Mouse (Mus musculus): ENCODE measurements around the gene 2310022A10Rik. TPM values are rescaled to one million over a fixed set of nuclear protein-coding genes. Genes with fewer than 3 reads are reported as not detected.

The 2310022A10Rik gene
- polyA plus RNA-seq (2015; fragmentation: Nextera tagmentation; extraction: Ambion mirVana), result 30.9 and 31.9 TPM in 2 replicates

DNA sequence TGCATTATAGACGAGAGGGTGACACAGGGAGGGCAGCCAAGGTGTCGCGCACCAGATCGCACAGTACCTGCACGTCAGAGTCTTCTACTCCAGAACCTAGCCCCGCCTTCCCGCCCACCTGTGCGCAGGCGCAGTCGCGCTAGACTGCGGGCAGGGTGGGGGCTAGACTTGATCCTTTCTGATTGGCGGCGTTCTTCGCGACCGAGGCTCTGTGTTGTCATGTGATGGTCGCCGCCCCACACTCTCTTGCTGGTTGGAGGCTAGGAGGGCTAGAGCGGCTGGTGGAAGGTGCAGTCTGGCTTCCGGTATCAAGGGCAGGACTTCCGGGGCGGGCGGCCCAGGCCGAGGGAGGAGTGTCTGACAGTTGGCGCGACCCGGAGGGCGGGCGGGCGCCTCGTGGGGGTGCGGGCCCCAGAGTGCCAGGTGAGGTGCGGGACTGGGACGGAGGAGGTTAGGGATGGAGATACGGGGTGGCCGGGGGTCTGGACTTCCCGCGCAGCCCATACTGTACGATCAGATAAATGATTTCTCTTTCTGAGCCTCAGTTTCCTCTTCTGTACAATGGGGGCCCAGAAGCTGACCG is at the start of gene 2310022A10Rik, which contains the start of gene Pld3:
Gene 2310022A10Rik, plus strand, starts transcription at position 303 of the 583 bp plus-strand sequence.
Gene Pld3, minus strand, starts transcription at position 288 of the 583 bp plus-strand sequence.
- ATAC-seq (ENCODE audit: low read depth), result peak; percentile 99
- WGBS, result 1% methylated on average over 41 of the region's 41 CpGs
- Histone ChIP-seq H3K27me3 (no peaks in the 10 kb centered on the region), H3K9ac (peak within 1 kb of the TSS; percentile 75), H3K4me3 (peak within 1 kb of the TSS; percentile 63), H3K9me3 (no peaks in the 10 kb centered on the region), H3K27ac (replicated peaks) (peak within 1 kb of the TSS; percentile 56), H3K36me3 (peaks cover 14% of the 10 kb centered on the region), H3K4me2 (peak within 1 kb of the TSS; percentile 75), H3K4me1 (replicated peaks) (peaks cover 25% of the 10 kb centered on the region)

DNA sequence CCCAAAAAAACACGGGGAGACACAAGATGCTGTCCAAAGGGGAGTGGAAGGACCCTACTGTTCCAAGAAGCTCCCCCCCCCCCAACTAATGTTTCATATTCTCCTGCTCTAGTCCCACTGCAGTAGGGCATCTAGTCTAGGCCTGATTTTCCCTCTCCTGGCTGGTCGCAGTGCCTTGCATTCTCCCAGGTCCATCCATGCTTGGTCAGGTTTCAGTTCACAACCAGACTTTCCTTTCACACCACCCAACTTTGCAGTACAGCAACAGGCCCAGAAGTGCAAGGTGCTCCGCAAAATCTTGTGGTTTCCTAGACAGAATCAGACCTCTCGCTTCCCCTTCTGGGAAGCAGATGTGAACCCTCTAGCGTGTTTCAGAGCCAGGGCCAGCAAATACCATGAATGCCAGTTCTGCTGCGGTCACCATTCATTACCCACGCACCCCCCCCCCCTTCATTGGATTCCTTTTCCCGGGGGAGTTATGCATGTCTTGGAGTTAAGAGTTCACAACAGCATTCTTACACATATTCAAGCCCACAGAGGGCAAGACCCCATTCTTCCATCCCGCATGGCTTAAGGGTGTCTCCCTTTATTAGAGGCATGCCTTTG is 46.2 kb upstream of the 2310022A10Rik start:
- H3K4me1 ChIP-seq (replicated peaks), result peaks cover 15% of the 10 kb centered on the region
- no peak for ATAC-seq (ENCODE audit: low read depth)
- WGBS, result 39% methylated on average over 9 of the region's 9 CpGs
- H3K36me3 ChIP-seq, result no peaks in the 10 kb centered on the region
- peak overlapping the region; percentile 95 for H3K27ac ChIP-seq (replicated peaks)
- H3K4me2 ChIP-seq, result peak overlapping the region; percentile 60
- peak overlapping the region; percentile 54 for H3K4me3 ChIP-seq
- no peaks in the 10 kb centered on the region for H3K27me3 ChIP-seq
- no peaks in the 10 kb centered on the region for H3K9me3 ChIP-seq
- H3K9ac ChIP-seq, result peak overlapping the region; percentile 77; the same call in 1 of the 2 replicates

DNA sequence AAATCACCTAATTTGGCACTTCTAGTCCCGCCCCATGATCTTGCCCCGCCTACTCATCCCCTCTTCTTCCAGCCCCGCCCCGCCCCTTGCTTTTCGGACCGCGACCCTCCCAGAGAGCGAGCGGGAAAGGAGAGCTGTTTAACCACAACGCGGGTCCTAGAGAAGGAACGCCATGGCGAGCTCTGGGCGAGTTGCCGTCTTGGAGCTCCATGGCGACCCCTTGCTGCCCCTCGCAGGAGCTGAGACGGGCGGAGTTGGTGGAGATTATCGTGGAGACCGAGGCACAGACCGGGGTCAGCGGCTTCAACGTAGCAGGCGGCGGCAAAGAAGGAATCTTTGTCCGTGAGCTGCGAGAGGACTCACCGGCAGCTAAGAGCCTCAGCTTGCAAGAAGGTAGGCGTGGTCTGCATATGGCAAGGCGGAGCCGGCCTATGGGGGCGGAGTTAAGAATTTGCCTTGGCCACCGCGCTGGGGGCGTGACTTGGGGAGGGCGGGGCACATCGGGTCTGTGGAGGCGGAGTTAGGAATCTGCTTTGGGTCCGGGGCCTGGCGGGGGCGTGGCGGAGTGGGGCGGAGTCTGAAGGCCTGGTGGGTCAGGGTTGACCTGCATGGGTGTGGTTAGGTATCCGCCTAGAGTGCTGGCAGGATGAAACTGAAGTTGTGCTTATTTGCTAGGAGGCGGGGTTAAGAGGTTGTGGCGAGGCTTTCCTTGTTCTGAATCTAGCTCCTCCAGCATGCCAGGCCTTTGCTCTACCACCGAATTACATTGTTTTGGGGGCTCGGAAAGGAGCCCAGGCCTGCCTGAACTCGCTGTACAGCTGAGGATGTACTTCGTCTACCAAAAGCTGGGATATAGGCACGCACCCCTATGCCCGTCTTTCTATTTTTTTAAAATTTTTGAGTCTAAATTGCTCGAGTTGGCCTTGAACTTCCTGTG is 45.1 kb upstream of the 2310022A10Rik start:
- Histone ChIP-seq H3K9ac (peak overlapping the region; percentile 77), H3K27ac (replicated peaks) (peak overlapping the region; percentile 95), H3K4me3 (peak overlapping the region; percentile 54), H3K36me3 (no peaks in the 10 kb centered on the region), H3K4me2 (peak overlapping the region; percentile 60), H3K9me3 (no peaks in the 10 kb centered on the region), H3K27me3 (no peaks in the 10 kb centered on the region), H3K4me1 (replicated peaks) (peaks cover 15% of the 10 kb centered on the region)
- ATAC-seq (ENCODE audit: low read depth), result peak; percentile 91
- WGBS, result under 1% methylated on average over 54 of the region's 54 CpGs

GRCm38 (mm10) chr7:27508648-27509005 is 44.4 kb upstream of the 2310022A10Rik start:
- Histone ChIP-seq H3K4me2 (peak overlapping the region; percentile 60), H3K27ac (replicated peaks) (peak overlapping the region; percentile 95; the same call in 1 of the 2 replicates), H3K36me3 (no peaks in the 10 kb centered on the region), H3K9me3 (no peaks in the 10 kb centered on the region), H3K9ac (no peak overlapping the region), H3K27me3 (no peaks in the 10 kb centered on the region), H3K4me3 (peak overlapping the region; percentile 54; the same call in 1 of the 2 replicates), H3K4me1 (replicated peaks) (peaks cover 15% of the 10 kb centered on the region)
- WGBS, result 29% methylated on average over 6 of the region's 6 CpGs
- peak; percentile 37 for ATAC-seq (ENCODE audit: low read depth)

GRCm38 (mm10) chr7:27510809-27511208 is 42.2 kb upstream of the 2310022A10Rik start:
- H3K4me2 ChIP-seq, result no peak overlapping the region
- no peak overlapping the region for H3K27ac ChIP-seq (replicated peaks)
- WGBS, result 82% methylated on average over 2 of the region's 2 CpGs
- no peaks in the 10 kb centered on the region for H3K27me3 ChIP-seq
- H3K4me1 ChIP-seq (replicated peaks), result peaks cover 15% of the 10 kb centered on the region
- H3K9me3 ChIP-seq, result no peaks in the 10 kb centered on the region
- ATAC-seq (ENCODE audit: low read depth), result no peak
- H3K4me3 ChIP-seq, result no peak overlapping the region
- no peaks in the 10 kb centered on the region for H3K36me3 ChIP-seq
- no peak overlapping the region for H3K9ac ChIP-seq

DNA sequence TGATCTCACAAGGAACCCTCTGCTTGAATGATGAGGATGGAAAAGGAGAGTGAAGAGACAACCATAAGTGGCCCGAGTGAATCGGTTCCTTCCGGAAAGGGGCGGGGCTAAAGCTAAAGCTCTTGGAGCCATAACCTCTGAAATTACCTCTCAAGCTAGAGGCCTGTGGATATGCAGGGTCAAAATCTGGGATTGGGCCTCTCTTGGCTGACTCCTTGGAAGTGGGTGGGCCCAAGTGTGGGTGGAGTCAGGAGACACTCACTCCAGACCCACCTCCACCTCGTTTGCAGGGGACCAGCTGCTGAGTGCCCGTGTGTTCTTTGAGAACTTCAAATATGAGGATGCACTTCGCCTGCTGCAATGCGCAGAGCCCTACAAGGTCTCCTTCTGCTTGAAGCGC is 38.1 kb upstream of the 2310022A10Rik start:
- Histone ChIP-seq H3K4me2 (no peak overlapping the region), H3K9ac (no peak overlapping the region), H3K36me3 (no peaks in the 10 kb centered on the region; the same call in 1 of the 2 replicates), H3K9me3 (no peaks in the 10 kb centered on the region), H3K4me1 (replicated peaks) (no peaks in the 10 kb centered on the region), H3K4me3 (no peak overlapping the region), H3K27me3 (no peaks in the 10 kb centered on the region), H3K27ac (replicated peaks) (no peak overlapping the region)
- ATAC-seq (ENCODE audit: low read depth), result no peak
- 77% methylated on average over 9 of the region's 9 CpGs for WGBS

DNA sequence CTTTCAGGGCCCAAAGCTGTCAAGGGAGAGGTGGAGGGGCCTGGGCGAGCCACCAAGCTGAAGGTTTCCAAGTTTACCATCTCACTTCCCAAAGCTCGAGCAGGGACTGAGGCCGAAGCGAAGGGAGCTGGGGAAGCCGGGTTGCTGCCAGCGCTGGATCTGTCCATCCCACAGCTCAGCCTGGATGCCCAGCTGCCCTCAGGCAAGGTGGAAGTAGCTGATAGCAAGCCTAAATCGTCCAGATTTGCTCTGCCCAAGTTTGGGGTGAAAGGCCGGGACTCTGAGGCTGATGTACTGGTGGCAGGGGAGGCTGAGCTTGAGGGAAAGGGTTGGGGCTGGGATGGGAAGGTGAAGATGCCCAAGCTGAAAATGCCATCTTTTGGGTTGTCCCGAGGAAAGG is 34.7 kb upstream of the 2310022A10Rik start:
- Histone ChIP-seq H3K4me2 (no peak overlapping the region), H3K36me3 (no peaks in the 10 kb centered on the region; the same call in 1 of the 2 replicates), H3K9me3 (no peaks in the 10 kb centered on the region), H3K27ac (replicated peaks) (no peak overlapping the region), H3K4me3 (no peak overlapping the region), H3K9ac (no peak overlapping the region), H3K27me3 (no peaks in the 10 kb centered on the region), H3K4me1 (replicated peaks) (no peaks in the 10 kb centered on the region)
- no peak for ATAC-seq (ENCODE audit: low read depth)
- 86% methylated on average over 9 of the region's 9 CpGs for WGBS

DNA sequence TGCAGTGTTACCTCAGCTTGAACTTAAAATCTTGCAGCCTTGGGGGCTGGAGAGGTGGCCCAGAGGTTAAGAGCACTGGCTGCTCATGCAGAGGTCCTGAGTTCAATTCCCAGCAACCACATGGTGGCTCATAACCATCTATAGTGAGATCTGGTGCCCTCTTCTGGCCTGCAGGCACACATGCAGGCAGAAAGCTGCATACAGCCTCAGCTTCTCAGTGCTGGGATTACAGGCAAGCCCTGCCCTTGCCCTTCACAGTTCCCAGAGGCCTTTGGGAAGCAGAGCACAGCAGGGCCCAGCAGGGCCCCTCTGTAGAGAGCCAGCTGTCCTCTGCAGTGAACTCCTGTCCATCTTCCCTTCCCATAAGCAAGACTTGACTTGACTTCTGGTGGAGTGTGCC is 32.9 kb upstream of the 2310022A10Rik start:
- Histone ChIP-seq H3K36me3 (no peaks in the 10 kb centered on the region; the same call in 1 of the 2 replicates), H3K9ac (no peak overlapping the region), H3K27me3 (no peaks in the 10 kb centered on the region), H3K4me1 (replicated peaks) (no peaks in the 10 kb centered on the region), H3K9me3 (no peaks in the 10 kb centered on the region), H3K4me2 (no peak overlapping the region), H3K27ac (replicated peaks) (no peak overlapping the region), H3K4me3 (no peak overlapping the region)
- ATAC-seq (ENCODE audit: low read depth), result no peak

DNA sequence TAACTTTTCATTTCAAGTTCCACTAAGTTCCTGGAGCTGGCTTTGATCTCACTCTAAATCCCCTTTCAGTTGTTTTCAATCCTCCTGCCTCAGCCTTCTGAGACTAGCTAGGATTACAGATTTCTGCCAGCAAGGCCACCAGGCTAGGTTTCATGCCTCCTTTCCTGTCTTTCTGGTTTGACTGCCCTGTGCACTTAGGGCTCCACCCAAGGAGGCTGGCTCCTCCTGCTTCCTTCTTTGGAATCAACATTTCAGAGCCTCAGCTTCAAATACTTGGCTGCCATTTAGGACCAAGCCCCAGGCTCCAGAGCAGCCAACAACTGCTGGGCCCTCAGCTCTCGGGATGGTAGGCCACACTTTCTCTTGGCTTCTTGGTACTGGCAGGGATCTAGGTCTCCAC is 32.4 kb upstream of the 2310022A10Rik start:
- ATAC-seq (ENCODE audit: low read depth), result no peak
- Histone ChIP-seq H3K9ac (no peak overlapping the region), H3K27ac (replicated peaks) (no peak overlapping the region), H3K4me3 (no peak overlapping the region), H3K4me1 (replicated peaks) (no peaks in the 10 kb centered on the region), H3K36me3 (no peaks in the 10 kb centered on the region; the same call in 1 of the 2 replicates), H3K9me3 (no peaks in the 10 kb centered on the region), H3K4me2 (no peak overlapping the region), H3K27me3 (no peaks in the 10 kb centered on the region)
- 94% methylated on average over 1 of the region's 1 CpGs for WGBS

GRCm38 (mm10) chr7:27522967-27523366 is 30.1 kb upstream of the 2310022A10Rik start, which contains the start of gene Hipk4:
Hipk4 (plus strand) TSS chr7:27523267.
- no peaks in the 10 kb centered on the region for H3K9me3 ChIP-seq
- no peaks in the 10 kb centered on the region; the same call in 1 of the 2 replicates for H3K36me3 ChIP-seq
- H3K27me3 ChIP-seq, result no peaks in the 10 kb centered on the region
- H3K4me1 ChIP-seq (replicated peaks), result no peaks in the 10 kb centered on the region
- no peak within 1 kb of the TSS for H3K27ac ChIP-seq (replicated peaks)
- ATAC-seq (ENCODE audit: low read depth), result no peak
- no peak within 1 kb of the TSS for H3K4me3 ChIP-seq
- no peak within 1 kb of the TSS for H3K4me2 ChIP-seq
- WGBS, result 63% methylated on average over 5 of the region's 5 CpGs
- H3K9ac ChIP-seq, result no peak within 1 kb of the TSS

- Histone ChIP-seq H3K36me3 (peaks cover 5% of the 10 kb centered on the region; the same call in 1 of the 2 replicates), H3K4me3 (no peak overlapping the region), H3K27ac (replicated peaks) (no peak overlapping the region), H3K4me1 (replicated peaks) (no peaks in the 10 kb centered on the region), H3K9ac (no peak overlapping the region), H3K27me3 (no peaks in the 10 kb centered on the region), H3K4me2 (no peak overlapping the region), H3K9me3 (no peaks in the 10 kb centered on the region)
- WGBS, result 94% methylated on average over 13 of the region's 13 CpGs
- no peak for ATAC-seq (ENCODE audit: low read depth)
These were observed 29.2 kb upstream of the 2310022A10Rik start for GRCm38 (mm10) chr7:27523805-27524204.

All from neural tube, embryonic 13.5 days (tissue).